Mouse (Mus musculus): ENCODE measurements at regions not wholly inside any gene's neighbourhood (a gene's known extent, or its start where the extent isn't known, plus 50 kb on each side); places are given as distances from the start of the nearest gene placed in this dataset.

DNA sequence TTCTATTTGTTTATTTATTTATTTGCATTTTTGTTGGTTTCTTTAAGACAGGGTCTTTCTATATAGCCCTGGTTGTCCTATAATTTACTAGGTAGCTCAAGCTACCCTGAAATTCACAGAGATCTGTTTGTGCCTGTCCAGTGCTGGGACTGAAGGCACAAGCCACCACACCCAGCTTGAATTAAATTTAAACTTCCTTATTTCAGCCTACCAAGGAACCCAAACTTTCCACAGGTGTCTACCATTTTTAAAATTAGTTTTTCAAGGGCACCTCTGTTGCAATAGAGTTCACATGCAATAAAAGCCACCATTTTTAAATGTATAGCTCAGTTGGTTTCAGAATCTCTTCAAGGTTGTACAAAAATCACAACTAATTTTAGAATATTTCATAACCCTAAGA, 110.2 kb upstream of the Spred1 start:
- TF ChIP-seq CTCF (IDR thresholded peaks at IDR 0.05; ENCODE audit: control insufficient read depth, insufficient read depth, insufficient replicate concordance, low read depth, low read length) (no peak), POLR2A (IDR thresholded peaks at IDR 0.05; ENCODE audit: control insufficient read depth, low read depth, low read length) (no peak)
